Mouse (Mus musculus) large intestine, adult 2 months (tissue): ENCODE data around the gene Gm29735. TPM values are rescaled to one million over a fixed set of nuclear protein-coding genes. Genes with fewer than 3 reads are reported as not detected.
"Not testable (repeated sequence)": the region's sequence is repeated elsewhere in the genome, so short reads cannot be mapped to it uniquely, and the experiment has no call there.

Source experiments
- DNase-seq: peaks from one replicate; pipeline ENCODE4 v3.0.0-alpha.2; 2012; ENCODE audit warnings: low read depth, low spot score
- WGBS: fragments of 180-500 bp; shearing (Covaris S2); methylation state at CpG from one replicate; pipeline ENCODE4 v1.1.7; 2018; 5-methylcytosine and 5-hydroxymethylcytosine counted together
- polyA plus RNA-seq: library from polyadenylated mRNA; depleted of rRNA; stranded (reverse); fragments of >200 nt; gene quantifications from 2 replicates; pipeline ENCODE4 v1.2.3, GENCODE M21; 2012; rRNA removed

The Gm29735 gene
- polyA plus RNA-seq, 1 experiment: not detected

DNA sequence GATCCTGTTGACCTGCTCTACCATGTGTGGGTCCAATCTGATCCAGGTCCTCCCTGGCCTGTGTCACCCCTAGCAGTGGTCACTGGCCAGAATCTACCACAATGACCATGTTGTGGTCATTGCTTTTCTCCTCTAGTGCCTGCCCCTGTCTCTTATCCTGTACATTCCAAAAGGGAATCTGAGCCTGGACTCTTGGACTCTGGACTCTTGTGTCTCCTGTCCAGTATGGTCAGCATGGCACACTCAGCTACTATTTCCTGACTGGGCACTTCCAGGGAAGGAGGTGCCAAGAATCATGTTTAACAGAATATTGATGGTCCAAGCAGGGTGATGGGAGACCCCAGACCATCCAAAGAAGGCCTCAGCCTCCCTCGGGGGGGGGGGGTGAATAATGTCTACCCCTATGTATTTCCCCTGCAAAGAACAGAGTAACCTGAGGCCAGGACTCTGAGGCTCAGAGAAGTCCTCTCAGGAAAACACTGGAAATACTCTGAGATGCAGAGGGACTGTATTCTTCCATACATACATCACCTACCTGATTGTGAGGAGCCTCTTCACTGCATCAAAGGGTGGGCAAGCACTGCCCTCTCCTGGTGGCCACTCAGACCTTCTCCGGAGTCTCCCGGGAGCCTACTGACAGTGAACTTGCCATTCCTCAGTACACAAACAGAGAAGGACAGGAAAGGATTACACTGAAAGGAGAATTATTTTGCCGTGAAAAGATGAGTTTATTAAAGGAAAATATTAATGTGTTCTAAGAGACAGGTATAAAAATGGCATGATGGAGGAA lies 22.5 kb downstream of the Gm29735 start:
- DNase-seq: no peak

DNA sequence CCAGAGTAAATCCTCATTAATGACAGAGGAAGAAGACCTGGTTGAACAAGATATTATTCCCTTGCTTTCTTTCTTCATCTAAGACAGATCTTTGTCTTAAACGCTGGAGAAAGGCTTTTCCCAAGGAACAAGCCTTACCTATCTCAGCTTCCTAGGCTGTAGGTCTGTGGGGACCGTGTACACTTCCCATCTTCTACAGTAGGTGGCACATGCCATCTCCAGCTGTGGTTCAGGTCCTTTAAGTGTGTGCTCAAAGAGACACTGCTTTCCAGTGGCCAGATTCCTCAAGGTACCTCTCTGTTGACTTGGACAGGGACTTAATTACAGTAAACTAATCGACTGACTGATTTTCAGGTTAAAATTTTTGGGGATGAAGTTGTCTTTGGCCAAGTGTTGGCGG lies 28.1 kb downstream of the Gm29735 start:
- DNase-seq: no peak
- WGBS: 62% methylated on average over 4 of the region's 4 CpGs

More for the DNA sequence above, 22.5 kb downstream of the Gm29735 start:
- 44% methylated on average over 4 of the region's 4 CpGs for WGBS

DNA sequence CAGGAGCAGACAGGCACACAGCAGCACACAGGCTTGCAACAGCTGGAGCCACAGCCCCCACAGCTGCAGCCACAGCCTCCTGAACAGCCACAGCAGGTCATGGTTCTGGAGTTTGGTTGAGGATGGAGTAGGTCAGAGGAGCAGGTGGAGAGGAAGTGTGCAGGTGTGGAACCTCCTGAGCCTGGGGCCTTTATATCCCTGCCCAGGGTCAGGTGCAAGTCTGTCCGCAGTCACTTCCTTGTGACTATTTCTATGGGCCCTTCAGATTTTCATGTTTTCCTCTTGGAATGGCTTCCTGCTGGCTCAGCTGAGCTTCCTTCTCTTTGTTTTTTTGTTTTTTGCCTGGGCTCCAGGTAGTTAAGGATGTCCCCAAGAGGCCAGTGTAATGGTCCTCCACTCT lies 36.3 kb downstream of the Gm29735 start, which contains the start of gene Gm45618:
Gm45618 (minus strand) TSS at position 101 of the 400 bp plus-strand sequence.
- not testable (repeated sequence) for DNase-seq
- 44% methylated on average over 1 of the region's 1 CpGs for WGBS

DNA sequence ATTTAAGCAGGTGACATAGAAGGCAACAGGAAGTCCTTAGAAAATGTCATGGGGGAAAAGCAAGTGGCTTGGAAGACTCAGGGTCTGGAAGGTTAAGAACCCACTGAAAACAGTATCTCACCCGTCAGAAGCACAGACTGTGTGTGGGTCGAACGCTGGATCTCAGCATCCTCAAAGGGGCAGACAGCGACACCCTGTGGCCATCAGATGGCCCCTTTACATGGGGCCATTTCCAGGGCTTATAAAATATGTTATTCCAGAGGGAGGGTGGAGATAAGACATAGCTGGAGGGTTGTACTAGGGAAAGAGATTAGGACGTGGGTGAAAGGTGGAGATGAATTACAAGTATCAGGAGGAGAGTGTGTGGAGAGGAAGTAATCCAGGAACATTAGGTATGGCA lies 37.3 kb downstream of the Gm29735 start:
- WGBS: 11% methylated on average over 5 of the region's 5 CpGs
- no peak for DNase-seq

Other genes with a start within 250 kb of the Gm29735 start
- 53.0 and 95.0 TPM in 2 replicates for gene Tollip, start 238.6 kb downstream of the Gm29735 start, polyA plus RNA-seq
- 0.62 and 0.82 TPM in 2 replicates for gene Brsk2, start 207.4 kb downstream of the Gm29735 start, polyA plus RNA-seq
- 52.5 and 62.4 TPM in 2 replicates for gene Mob2, start 96.0 kb downstream of the Gm29735 start, polyA plus RNA-seq
- 8.1 and 12.5 TPM in 2 replicates for gene Dusp8, start 61.3 kb downstream of the Gm29735 start, polyA plus RNA-seq
- not detected in 2 replicates for gene Gm45618, start 36.4 kb downstream of the Gm29735 start, polyA plus RNA-seq
- gene Gm39115, start 21.1 kb downstream of the Gm29735 start, polyA plus RNA-seq: not detected in 2 replicates
- not detected in 2 replicates for gene Gm45337, start 12.5 kb downstream of the Gm29735 start, polyA plus RNA-seq
- gene Gm4553, start 8.6 kb upstream of the Gm29735 start, polyA plus RNA-seq: not detected in 2 replicates
- not detected in 2 replicates for gene Krtap5-2, start 18.9 kb upstream of the Gm29735 start, polyA plus RNA-seq
- not detected in 2 replicates for gene Gm10153, start 33.3 kb upstream of the Gm29735 start, polyA plus RNA-seq
- 0.42 TPM in 1 of 2 replicates, not detected in the other for gene Krtap5-3, start 44.3 kb upstream of the Gm29735 start, polyA plus RNA-seq
- gene Gm7579, start 54.7 kb upstream of the Gm29735 start, polyA plus RNA-seq: not detected in 2 replicates
- not detected in 2 replicates for gene Krtap5-5, start 72.9 kb upstream of the Gm29735 start, polyA plus RNA-seq
- not detected in 2 replicates for gene Gm40460, start 84.0 kb upstream of the Gm29735 start, polyA plus RNA-seq
- not detected in 2 replicates for gene Gm2431, start 101.2 kb upstream of the Gm29735 start, polyA plus RNA-seq
- gene Gm4559, start 117.2 kb upstream of the Gm29735 start, polyA plus RNA-seq: not detected in 2 replicates
- not detected in 2 replicates for gene Krtap5-1, start 140.0 kb upstream of the Gm29735 start, polyA plus RNA-seq
- not detected in 2 replicates for gene Krtap5-4, start 146.4 kb upstream of the Gm29735 start, polyA plus RNA-seq
- gene Ifitm10, start 216.6 kb upstream of the Gm29735 start, polyA plus RNA-seq: 1.1 and 1.3 TPM in 2 replicates
- not detected in 2 replicates for gene Gm49369, start 225.6 kb upstream of the Gm29735 start, polyA plus RNA-seq
- 308 and 344 TPM in 2 replicates for gene Ctsd, start 230.9 kb upstream of the Gm29735 start, polyA plus RNA-seq